Mouse (Mus musculus): ENCODE measurements around the gene Ybx1. TPM values are rescaled to one million over a fixed set of nuclear protein-coding genes. Genes with fewer than 3 reads are reported as not detected.

Gene Ybx1
- polyA plus RNA-seq, 1 experiment = 734 TPM

DNA sequence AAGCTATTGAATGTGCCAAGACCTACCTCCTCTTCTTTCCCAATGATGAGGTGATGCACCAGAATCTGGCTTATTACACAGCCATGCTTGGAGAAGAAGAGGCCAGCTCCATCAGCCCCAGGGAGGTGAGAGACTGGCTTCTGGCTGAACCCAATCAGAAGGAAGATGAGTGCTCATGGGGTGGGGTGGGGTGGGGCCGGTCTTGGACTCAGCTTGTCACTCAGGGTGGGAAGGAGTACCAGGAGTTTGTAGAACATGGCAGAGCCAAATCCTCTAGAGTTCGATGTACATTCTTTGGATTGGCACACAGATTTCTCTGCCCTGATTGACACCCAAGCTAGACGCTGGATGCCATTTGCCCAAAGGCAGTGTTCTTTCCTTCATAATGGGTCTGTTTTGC is 55.7 kb downstream of the Ybx1 start:
- Histone ChIP-seq H3K4me2 (ENCODE audit: low read depth) (no peak overlapping the region), H3K79me2 (ENCODE audit: control insufficient read depth, insufficient read depth) (peaks cover 6% of the 10 kb centered on the region), H3ac (ENCODE audit: control insufficient read depth, insufficient read length) (no peak overlapping the region), H3K4me3 (no peak overlapping the region), H3K27me3 (ENCODE audit: control insufficient read depth, insufficient read depth, insufficient read length) (no peaks in the 10 kb centered on the region), H3K36me3 (ENCODE audit: control insufficient read depth, insufficient read depth) (peaks cover 6% of the 10 kb centered on the region)
- TF ChIP-seq MYOD1 (IDR thresholded peaks at IDR 0.05; ENCODE audit: control insufficient read depth in 1 of 3, insufficient read length in 2 of 3, low read depth in 2 of 3) = no peak
- no peak for TF ChIP-seq E2F4 (IDR thresholded peaks at IDR 0.05; ENCODE audit: insufficient read depth)
- no peak for TF ChIP-seq REST (IDR thresholded peaks at IDR 0.05; ENCODE audit: insufficient read depth, insufficient read length)
- no peak for TF ChIP-seq TCF3 (IDR thresholded peaks at IDR 0.05; ENCODE audit: insufficient read length, low read depth)
- TF ChIP-seq POLR2A (IDR thresholded peaks at IDR 0.05; ENCODE audit: insufficient read length, low read depth) = no peak
- TF ChIP-seq CEBPB (IDR thresholded peaks at IDR 0.05; ENCODE audit: insufficient read depth, poor library complexity, severe bottlenecking) = no peak
- TF ChIP-seq SRF (IDR thresholded peaks at IDR 0.05; ENCODE audit: control insufficient read depth, insufficient read length, low read depth) = no peak
- TF ChIP-seq MYOG (IDR thresholded peaks at IDR 0.05; ENCODE audit: control insufficient read depth in 1 of 3, insufficient read depth in 1 of 3, insufficient read length in 2 of 3, low read depth in 2 of 3) = no peak
- TF ChIP-seq USF1 (IDR thresholded peaks at IDR 0.05; ENCODE audit: low read depth) = no peak
- TF ChIP-seq POLR2AphosphoS2 (IDR thresholded peaks at IDR 0.05; ENCODE audit: insufficient read length, low read depth) = no peak
- no peak for TF ChIP-seq TCF12 (IDR thresholded peaks at IDR 0.05; ENCODE audit: insufficient read depth, poor library complexity, severe bottlenecking)
- TF ChIP-seq MAX (IDR thresholded peaks at IDR 0.05; ENCODE audit: low read depth) = no peak

DNA sequence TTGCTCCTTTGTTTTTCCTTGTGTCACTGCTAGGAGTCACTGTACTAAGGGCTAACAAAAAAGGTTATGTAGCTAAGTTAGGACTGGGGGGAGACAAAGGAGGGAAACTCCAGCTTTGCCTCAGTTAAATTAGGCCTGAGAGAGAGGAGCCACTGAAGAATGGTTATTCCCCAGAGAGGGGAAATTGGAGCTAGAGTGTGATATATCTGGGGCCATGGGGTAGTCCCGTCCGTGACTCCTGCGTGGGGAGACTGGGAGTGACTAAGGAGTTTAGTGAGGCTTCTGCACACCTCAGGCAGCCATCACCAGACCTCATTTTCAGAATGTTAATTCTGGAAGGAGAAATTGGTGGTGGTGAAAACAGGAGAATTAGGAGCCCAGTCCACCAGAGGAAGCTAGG is 60.1 kb downstream of the Ybx1 start:
- Histone ChIP-seq H3K4me2 (ENCODE audit: low read depth) (peak overlapping the region; percentile 92), H3K4me3 (peak overlapping the region; percentile 71), H3ac (ENCODE audit: control insufficient read depth, insufficient read length) (no peak overlapping the region), H3K79me2 (ENCODE audit: control insufficient read depth, insufficient read depth) (peaks cover 9% of the 10 kb centered on the region), H3K27me3 (ENCODE audit: control insufficient read depth, insufficient read depth, insufficient read length) (no peaks in the 10 kb centered on the region), H3K36me3 (ENCODE audit: control insufficient read depth, insufficient read depth) (no peaks in the 10 kb centered on the region)
- no peak for TF ChIP-seq POLR2AphosphoS2 (IDR thresholded peaks at IDR 0.05; ENCODE audit: insufficient read length, low read depth)
- TF ChIP-seq MYOG (IDR thresholded peaks at IDR 0.05; ENCODE audit: control insufficient read depth in 1 of 3, insufficient read depth in 1 of 3, insufficient read length in 2 of 3, low read depth in 2 of 3) = no peak
- TF ChIP-seq POLR2A (IDR thresholded peaks at IDR 0.05; ENCODE audit: insufficient read length, low read depth) = no peak
- TF ChIP-seq REST (IDR thresholded peaks at IDR 0.05; ENCODE audit: insufficient read depth, insufficient read length) = no peak
- TF ChIP-seq TCF3 (IDR thresholded peaks at IDR 0.05; ENCODE audit: insufficient read length, low read depth) = no peak
- TF ChIP-seq SRF (IDR thresholded peaks at IDR 0.05; ENCODE audit: control insufficient read depth, insufficient read length, low read depth) = no peak
- no peak for TF ChIP-seq CEBPB (IDR thresholded peaks at IDR 0.05; ENCODE audit: insufficient read depth, poor library complexity, severe bottlenecking)
- no peak for TF ChIP-seq MYOD1 (IDR thresholded peaks at IDR 0.05; ENCODE audit: control insufficient read depth in 1 of 3, insufficient read length in 2 of 3, low read depth in 2 of 3)

DNA sequence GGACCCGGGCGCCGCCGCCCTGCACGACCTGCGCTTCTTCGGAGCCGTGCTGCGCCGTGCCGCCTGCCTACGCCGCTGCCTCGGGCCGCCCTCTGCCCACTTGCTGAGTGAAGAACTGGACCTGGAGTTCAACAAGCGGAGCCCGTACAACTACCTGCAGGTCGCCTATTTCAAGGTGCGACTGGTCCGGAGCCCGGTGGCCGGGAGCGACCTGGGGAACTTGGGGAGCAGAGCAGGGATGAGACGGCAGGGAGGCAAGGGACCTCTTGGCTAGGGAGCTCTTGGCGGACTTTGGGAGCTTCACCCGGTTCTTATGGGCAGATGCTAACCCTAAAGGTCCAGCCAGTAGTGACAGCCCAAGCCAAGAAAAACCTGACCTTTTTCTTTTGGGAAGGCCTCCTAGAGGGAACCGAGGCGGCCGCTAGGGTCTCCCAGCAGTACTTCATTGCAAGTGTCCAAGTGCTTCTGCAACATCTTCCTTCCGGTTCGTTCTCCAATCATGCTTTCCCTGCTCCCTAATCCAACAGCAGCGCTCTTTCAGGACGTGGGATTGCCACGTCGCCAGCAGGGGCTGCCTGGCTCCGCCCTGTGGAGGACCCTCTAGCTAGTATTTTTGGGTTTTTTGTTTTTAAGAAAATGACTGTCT is 61.0 kb downstream of the Ybx1 start:
- Histone ChIP-seq H3K4me3 (peak overlapping the region; percentile 71), H3ac (ENCODE audit: control insufficient read depth, insufficient read length) (peak overlapping the region; percentile 49), H3K27me3 (ENCODE audit: control insufficient read depth, insufficient read depth, insufficient read length) (no peaks in the 10 kb centered on the region), H3K36me3 (ENCODE audit: control insufficient read depth, insufficient read depth) (no peaks in the 10 kb centered on the region), H3K4me2 (ENCODE audit: low read depth) (peak overlapping the region; percentile 92), H3K79me2 (ENCODE audit: control insufficient read depth, insufficient read depth) (peaks cover 9% of the 10 kb centered on the region)
- TF ChIP-seq POLR2AphosphoS2 (IDR thresholded peaks at IDR 0.05; ENCODE audit: insufficient read length, low read depth) (peak; percentile 20), MAX (IDR thresholded peaks at IDR 0.05; ENCODE audit: low read depth) (no peak), MYOG (IDR thresholded peaks at IDR 0.05; ENCODE audit: control insufficient read depth in 1 of 3, insufficient read depth in 1 of 3, insufficient read length in 2 of 3, low read depth in 2 of 3) (no peak), SRF (IDR thresholded peaks at IDR 0.05; ENCODE audit: control insufficient read depth, insufficient read length, low read depth) (no peak), TCF3 (IDR thresholded peaks at IDR 0.05; ENCODE audit: insufficient read length, low read depth) (no peak), E2F4 (IDR thresholded peaks at IDR 0.05; ENCODE audit: insufficient read depth) (no peak), POLR2A (IDR thresholded peaks at IDR 0.05; ENCODE audit: insufficient read length, low read depth) (peak; percentile 56), TCF12 (IDR thresholded peaks at IDR 0.05; ENCODE audit: insufficient read depth, poor library complexity, severe bottlenecking) (no peak), MYOD1 (IDR thresholded peaks at IDR 0.05; ENCODE audit: control insufficient read depth in 1 of 3, insufficient read length in 2 of 3, low read depth in 2 of 3) (no peak), CEBPB (IDR thresholded peaks at IDR 0.05; ENCODE audit: insufficient read depth, poor library complexity, severe bottlenecking) (no peak), USF1 (IDR thresholded peaks at IDR 0.05; ENCODE audit: low read depth) (no peak), REST (IDR thresholded peaks at IDR 0.05; ENCODE audit: insufficient read depth, insufficient read length) (no peak)

DNA sequence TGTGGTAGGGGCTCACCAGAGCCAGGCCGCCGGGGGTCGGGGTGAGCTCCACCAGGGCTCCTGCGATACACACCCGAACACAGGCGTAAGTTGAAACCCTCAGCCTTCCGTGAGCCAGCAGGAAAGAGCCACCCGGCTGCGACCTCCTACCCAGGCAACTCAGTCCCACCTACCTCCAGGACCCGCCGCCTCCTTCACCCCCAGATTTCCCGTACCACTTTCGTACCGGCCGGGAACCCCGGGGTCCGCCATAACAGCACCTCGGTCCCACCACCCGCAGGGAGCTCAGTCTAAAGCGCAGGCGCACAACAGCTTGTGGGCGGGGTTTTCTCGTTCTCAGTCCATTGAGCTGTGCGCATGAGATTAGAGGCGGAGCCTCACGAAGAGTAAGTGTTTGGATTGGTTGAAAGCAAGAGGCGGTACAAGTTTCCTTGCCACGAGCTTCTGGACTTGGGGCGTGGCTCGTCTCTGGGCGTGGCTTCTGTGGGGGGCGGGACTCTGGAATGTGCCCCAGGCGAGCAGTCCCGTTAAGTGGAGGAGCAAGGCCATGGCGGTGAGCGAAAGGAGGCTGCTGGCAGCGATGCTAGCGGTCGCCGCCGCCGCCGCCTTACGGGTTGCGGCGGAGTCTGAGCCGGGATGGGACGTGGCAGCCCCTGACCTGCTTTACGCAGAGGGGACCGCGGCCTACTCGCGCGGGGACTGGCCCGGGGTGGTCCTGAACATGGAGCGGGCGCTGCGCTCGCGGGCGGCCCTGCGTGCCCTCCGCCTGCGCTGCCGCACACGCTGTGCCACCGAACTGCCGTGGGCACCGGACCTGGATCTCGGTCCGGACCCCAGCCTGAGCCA is 61.8 kb downstream of the Ybx1 start, which contains the start of the genes AU022252 and P3h1:
Gene AU022252, minus strand, starts transcription at position 303 of the 846 bp plus-strand sequence.
Gene P3h1, plus strand, starts transcription at position 506 of the 846 bp plus-strand sequence.
- no peaks in the 10 kb centered on the region for H3K36me3 ChIP-seq (ENCODE audit: control insufficient read depth, insufficient read depth)
- TF ChIP-seq POLR2A (IDR thresholded peaks at IDR 0.05; ENCODE audit: insufficient read length, low read depth) (peak; percentile 80), TCF12 (IDR thresholded peaks at IDR 0.05; ENCODE audit: insufficient read depth, poor library complexity, severe bottlenecking) (no peak), POLR2AphosphoS2 (IDR thresholded peaks at IDR 0.05; ENCODE audit: insufficient read length, low read depth) (peak; percentile 64)
- no peaks in the 10 kb centered on the region for H3K27me3 ChIP-seq (ENCODE audit: control insufficient read depth, insufficient read depth, insufficient read length)

More for the DNA sequence above, 61.8 kb downstream of the Ybx1 start, which contains the start of the genes AU022252 and P3h1:
- peak within 1 kb of the TSS; percentile 71 for H3K4me3 ChIP-seq
- peak within 1 kb of the TSS; percentile 92 for H3K4me2 ChIP-seq (ENCODE audit: low read depth)
- peaks cover 9% of the 10 kb centered on the region for H3K79me2 ChIP-seq (ENCODE audit: control insufficient read depth, insufficient read depth)
- H3ac ChIP-seq (ENCODE audit: control insufficient read depth, insufficient read length) = peak within 1 kb of the TSS; percentile 49

Other genes starting within 250 kb of the Ybx1 start
- gene Slc2a1, start 185.9 kb downstream of the Ybx1 start, polyA plus RNA-seq (2012; fragmentation: generic; extraction: Trizol) = 55.8 TPM
- 7.2 TPM for gene Zfp691, start 120.4 kb downstream of the Ybx1 start, polyA plus RNA-seq (2012; fragmentation: generic; extraction: Trizol)
- 0.13 TPM for gene Ermap, start 104.6 kb downstream of the Ybx1 start, polyA plus RNA-seq (2012; fragmentation: generic; extraction: Trizol)
- 241 TPM for gene Svbp, start 99.3 kb downstream of the Ybx1 start, polyA plus RNA-seq (2012; fragmentation: generic; extraction: Trizol)
- 0.07 TPM for gene Tmem269, start 76.4 kb downstream of the Ybx1 start, polyA plus RNA-seq (2012; fragmentation: generic; extraction: Trizol)
- 14.5 TPM for gene AU022252, start 61.9 kb downstream of the Ybx1 start, polyA plus RNA-seq (2012; fragmentation: generic; extraction: Trizol)
- 42.4 TPM for gene P3h1, start 61.7 kb downstream of the Ybx1 start, polyA plus RNA-seq (2012; fragmentation: generic; extraction: Trizol)
- 0.01 TPM for gene Cldn19, start 39.2 kb downstream of the Ybx1 start, polyA plus RNA-seq (2012; fragmentation: generic; extraction: Trizol)
- 22.2 TPM for gene Ppih, start 25.9 kb upstream of the Ybx1 start, polyA plus RNA-seq (2012; fragmentation: generic; extraction: Trizol)
- 0.17 TPM for gene Ccdc30, start 120.9 kb upstream of the Ybx1 start, polyA plus RNA-seq (2012; fragmentation: generic; extraction: Trizol)
- 9.1 TPM for gene Ppcs, start 127.8 kb upstream of the Ybx1 start, polyA plus RNA-seq (2012; fragmentation: generic; extraction: Trizol)
- 0.05 TPM for gene Zmynd12, start 128.2 kb upstream of the Ybx1 start, polyA plus RNA-seq (2012; fragmentation: generic; extraction: Trizol)
- gene Rimkla, start 198.0 kb upstream of the Ybx1 start, polyA plus RNA-seq (2012; fragmentation: generic; extraction: Trizol) = not detected
- gene Foxj3, start 242.4 kb upstream of the Ybx1 start, polyA plus RNA-seq (2012; fragmentation: generic; extraction: Trizol) = 13.1 TPM
- 3.3 TPM for gene Frg2f1, start 244.9 kb upstream of the Ybx1 start, polyA plus RNA-seq (2012; fragmentation: generic; extraction: Trizol)